Mouse (Mus musculus) midbrain, embryonic 10.5 days (tissue): ENCODE measurements around the gene Aak1. TPM values are rescaled to one million over a fixed set of nuclear protein-coding genes. Genes with fewer than 3 reads are reported as not detected.

Source experiments
- DNase-seq: peaks from one replicate; pipeline ENCODE4 v3.0.0-alpha.2; 2017; ENCODE audit warnings: low spot score
- H3K27ac ChIP-seq: fragments of 300-500 bp; sonication (generic); replicated peaks from 2 replicates; pipeline ENCODE4 v1.5.1; 2016; ENCODE audit warnings: mild to moderate bottlenecking
- H3K27me3 ChIP-seq: fragments of 300-500 bp; sonication (generic); 2 replicates; pipeline ENCODE4 v1.6.1; 2016; ENCODE audit warnings: low read depth, mild to moderate bottlenecking; ENCODE audit not compliant: poor library complexity, severe bottlenecking
- H3K36me3 ChIP-seq: fragments of 300-500 bp; sonication (generic); 2 replicates; pipeline ENCODE4 v1.6.1; 2016; ENCODE audit warnings: mild to moderate bottlenecking, moderate library complexity
- H3K4me1 ChIP-seq: fragments of 300-500 bp; sonication (generic); 2 replicates; pipeline ENCODE4 v1.6.1; 2016
- H3K4me3 ChIP-seq: fragments of 300-500 bp; sonication (generic); 2 replicates; pipeline ENCODE4 v1.5.1; 2016; ENCODE audit warnings: mild to moderate bottlenecking, moderate library complexity
- H3K9me3 ChIP-seq: fragments of 300-500 bp; sonication (generic); replicated peaks from 2 replicates; pipeline ENCODE4 v1.6.1; 2016; ENCODE audit warnings: mild to moderate bottlenecking
- WGBS: fragments of 180-500 bp; shearing (Covaris S2); methylation state at CpG from one replicate; pipeline ENCODE4 v1.1.7; 2016; 5-methylcytosine and 5-hydroxymethylcytosine counted together
- polyA plus RNA-seq: library from polyadenylated mRNA; unstranded; fragments of >200 nt; fragmentation: Nextera tagmentation; extraction: Ambion mirVana; gene quantifications from 2 replicates; pipeline ENCODE4 v1.2.1, GENCODE M21; 2016

Aak1 gene
- polyA plus RNA-seq, 1 experiment from 2014 or later = 10.2 TPM

- no peak for DNase-seq
- Histone ChIP-seq H3K4me3 (no peak overlapping the region), H3K4me1 (peaks cover 3% of the 10 kb centered on the region; the same call in 1 of the 2 replicates), H3K27ac (no peak overlapping the region), H3K36me3 (peaks cover 8% of the 10 kb centered on the region; the same call in 1 of the 2 replicates), H3K9me3 (no peaks in the 10 kb centered on the region), H3K27me3 (no peaks in the 10 kb centered on the region)
- 92% methylated on average over 7 of the region's 7 CpGs for WGBS
Observed at GRCm38 (mm10) chr6:86909881-86910280, 60.6 kb downstream of the Aak1 start.

- no peak overlapping the region for H3K4me3 ChIP-seq
- no peak for DNase-seq
- H3K27ac ChIP-seq = no peak overlapping the region
- WGBS = 88% methylated on average over 5 of the region's 5 CpGs
- H3K4me1 ChIP-seq = no peaks in the 10 kb centered on the region
- H3K9me3 ChIP-seq = no peaks in the 10 kb centered on the region
- H3K36me3 ChIP-seq = no peaks in the 10 kb centered on the region
- no peaks in the 10 kb centered on the region for H3K27me3 ChIP-seq
Observed at GRCm38 (mm10) chr6:86916157-86916820, 67.0 kb downstream of the Aak1 start.

DNA sequence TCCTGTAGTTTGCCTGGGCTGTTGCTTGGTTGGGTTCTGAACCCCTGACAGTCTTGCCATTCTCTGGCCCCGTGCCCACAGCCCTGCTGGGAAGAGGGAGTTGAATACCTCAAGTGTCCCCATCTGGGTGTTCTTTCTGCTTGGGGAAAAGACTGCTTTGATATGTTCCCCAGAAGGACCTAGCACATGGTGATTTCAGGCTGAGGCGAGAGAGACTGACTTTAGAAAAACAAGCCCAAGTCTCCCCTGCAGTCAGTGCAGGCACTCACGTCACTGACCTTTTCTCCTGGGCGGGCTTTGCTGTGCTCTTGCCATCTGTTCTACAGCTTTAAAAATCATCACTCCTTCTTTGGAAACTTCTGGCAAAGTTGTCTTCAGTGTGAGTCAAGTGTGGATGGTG, 67.9 kb downstream of the Aak1 start:
- H3K4me1 ChIP-seq = no peaks in the 10 kb centered on the region
- H3K4me3 ChIP-seq = no peak overlapping the region
- H3K27me3 ChIP-seq = no peaks in the 10 kb centered on the region
- H3K36me3 ChIP-seq = no peaks in the 10 kb centered on the region
- no peaks in the 10 kb centered on the region for H3K9me3 ChIP-seq
- DNase-seq = no peak
- 72% methylated on average over 4 of the region's 4 CpGs for WGBS
- no peak overlapping the region for H3K27ac ChIP-seq

DNA sequence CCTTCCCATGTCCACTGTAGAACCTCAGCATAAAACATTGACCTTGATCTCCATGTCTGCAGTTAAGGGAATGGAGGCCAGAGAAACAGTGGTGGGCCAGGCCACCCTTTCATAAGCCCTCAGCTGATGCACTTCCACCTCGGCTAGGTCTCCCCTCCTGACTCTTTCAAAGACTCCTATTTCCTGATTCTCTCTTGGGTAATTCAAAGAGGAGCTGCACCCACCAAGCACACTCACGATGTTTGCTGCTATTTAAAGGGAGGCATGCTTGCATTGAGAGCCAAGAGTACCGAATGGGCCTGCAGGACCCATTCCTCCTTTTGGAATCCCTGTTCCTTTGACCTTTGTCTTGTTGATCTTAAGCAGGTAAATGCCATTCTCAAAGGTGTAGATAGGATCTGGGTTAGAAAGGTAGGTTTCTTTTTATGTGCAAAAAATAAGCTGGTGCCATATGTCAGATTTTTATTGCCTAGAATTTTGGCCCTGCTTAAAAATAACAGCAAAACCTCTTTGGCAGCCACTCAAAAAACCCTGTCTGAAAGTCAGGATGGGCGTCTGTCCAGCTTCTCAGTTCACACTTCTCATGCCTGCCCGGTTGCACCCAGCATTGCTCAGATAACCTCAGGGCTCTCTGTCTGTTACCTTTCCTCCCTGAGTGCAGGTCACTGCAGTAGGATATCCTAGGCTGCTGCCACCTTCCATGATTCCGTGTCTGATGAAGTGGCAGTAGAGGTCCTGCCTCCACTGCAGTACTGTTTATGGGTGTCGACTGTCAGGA, 68.9 kb downstream of the Aak1 start:
- Histone ChIP-seq H3K4me3 (no peak overlapping the region), H3K27ac (no peak overlapping the region), H3K9me3 (no peaks in the 10 kb centered on the region), H3K4me1 (no peaks in the 10 kb centered on the region), H3K27me3 (no peaks in the 10 kb centered on the region), H3K36me3 (no peaks in the 10 kb centered on the region)
- no peak for DNase-seq
- 88% methylated on average over 7 of the region's 7 CpGs for WGBS

- Histone ChIP-seq H3K36me3 (peaks cover 14% of the 10 kb centered on the region), H3K9me3 (no peaks in the 10 kb centered on the region), H3K27me3 (no peaks in the 10 kb centered on the region), H3K27ac (no peak overlapping the region), H3K4me3 (no peak overlapping the region), H3K4me1 (no peaks in the 10 kb centered on the region)
- WGBS = 21% methylated on average over 4 of the region's 4 CpGs
- DNase-seq = peak; percentile 40
Observed at GRCm38 (mm10) chr6:86921880-86922279, 72.6 kb downstream of the Aak1 start.

- Histone ChIP-seq H3K4me3 (no peak overlapping the region), H3K27me3 (no peaks in the 10 kb centered on the region), H3K4me1 (no peaks in the 10 kb centered on the region), H3K9me3 (no peaks in the 10 kb centered on the region), H3K27ac (no peak overlapping the region), H3K36me3 (peaks cover 33% of the 10 kb centered on the region)
- no peak for DNase-seq
- 94% methylated on average over 4 of the region's 4 CpGs for WGBS
Observed at GRCm38 (mm10) chr6:86924746-86925145, 75.4 kb downstream of the Aak1 start.

GRCm38 (mm10) chr6:86934541-86934940, 85.2 kb downstream of the Aak1 start:
- no peaks in the 10 kb centered on the region for H3K27me3 ChIP-seq
- peaks cover 21% of the 10 kb centered on the region for H3K9me3 ChIP-seq
- H3K4me3 ChIP-seq = no peak overlapping the region
- WGBS = 85% methylated on average over 5 of the region's 5 CpGs
- DNase-seq = no peak
- H3K27ac ChIP-seq = no peak overlapping the region
- H3K4me1 ChIP-seq = no peaks in the 10 kb centered on the region
- peaks cover 60% of the 10 kb centered on the region for H3K36me3 ChIP-seq

- Histone ChIP-seq H3K9me3 (peaks cover 21% of the 10 kb centered on the region), H3K4me1 (no peaks in the 10 kb centered on the region), H3K27ac (no peak overlapping the region), H3K4me3 (no peak overlapping the region), H3K27me3 (no peaks in the 10 kb centered on the region), H3K36me3 (peaks cover 74% of the 10 kb centered on the region)
- 92% methylated on average over 7 of the region's 7 CpGs for WGBS
- DNase-seq = no peak
Observed at GRCm38 (mm10) chr6:86939797-86940196, 90.5 kb downstream of the Aak1 start.

DNA sequence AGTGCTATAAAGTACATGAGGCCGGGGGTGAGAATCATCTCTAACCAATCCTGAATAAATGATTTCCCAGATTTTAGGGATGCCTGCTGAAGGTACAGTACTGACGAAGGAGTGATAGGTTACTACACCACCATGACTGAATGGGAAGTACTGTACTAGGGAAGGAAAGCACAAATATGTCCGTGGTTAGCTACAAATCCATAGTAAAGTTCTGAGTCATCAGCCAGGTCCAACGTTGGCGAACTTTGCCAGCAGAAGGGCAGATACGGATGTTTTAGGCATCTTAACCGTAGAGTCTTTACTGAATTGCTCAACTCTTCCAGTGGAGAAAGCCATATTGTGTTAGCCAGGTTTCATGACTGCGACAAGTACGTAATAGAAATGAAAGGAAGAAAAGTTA, 91.6 kb downstream of the Aak1 start:
- no peaks in the 10 kb centered on the region for H3K4me1 ChIP-seq
- H3K36me3 ChIP-seq = peaks cover 74% of the 10 kb centered on the region
- DNase-seq = no peak
- H3K9me3 ChIP-seq = peaks cover 11% of the 10 kb centered on the region
- WGBS = 94% methylated on average over 9 of the region's 9 CpGs
- H3K27ac ChIP-seq = no peak overlapping the region
- H3K4me3 ChIP-seq = no peak overlapping the region
- H3K27me3 ChIP-seq = no peaks in the 10 kb centered on the region

GRCm38 (mm10) chr6:86947100-86947499, 97.8 kb downstream of the Aak1 start:
- no peak for DNase-seq
- no peaks in the 10 kb centered on the region for H3K27me3 ChIP-seq
- WGBS = 87% methylated on average over 8 of the region's 8 CpGs
- H3K36me3 ChIP-seq = peaks cover 54% of the 10 kb centered on the region
- peaks cover 14% of the 10 kb centered on the region for H3K4me1 ChIP-seq
- no peaks in the 10 kb centered on the region for H3K9me3 ChIP-seq
- H3K4me3 ChIP-seq = no peak overlapping the region
- no peak overlapping the region for H3K27ac ChIP-seq

GRCm38 (mm10) chr6:86948746-86949145, 99.4 kb downstream of the Aak1 start:
- WGBS = 90% methylated on average over 2 of the region's 2 CpGs
- no peak overlapping the region for H3K4me3 ChIP-seq
- H3K36me3 ChIP-seq = peaks cover 62% of the 10 kb centered on the region
- peaks cover 14% of the 10 kb centered on the region for H3K4me1 ChIP-seq
- H3K9me3 ChIP-seq = no peaks in the 10 kb centered on the region
- H3K27me3 ChIP-seq = no peaks in the 10 kb centered on the region
- no peak overlapping the region for H3K27ac ChIP-seq
- no peak for DNase-seq

- no peak overlapping the region for H3K4me3 ChIP-seq
- no peaks in the 10 kb centered on the region for H3K9me3 ChIP-seq
- no peak for DNase-seq
- H3K27me3 ChIP-seq = no peaks in the 10 kb centered on the region
- no peak overlapping the region for H3K27ac ChIP-seq
- WGBS = 70% methylated on average over 1 of the region's 1 CpGs
- H3K36me3 ChIP-seq = peaks cover 60% of the 10 kb centered on the region
- peaks cover 14% of the 10 kb centered on the region for H3K4me1 ChIP-seq
Observed at GRCm38 (mm10) chr6:86950141-86950540, 100.8 kb downstream of the Aak1 start.

DNA sequence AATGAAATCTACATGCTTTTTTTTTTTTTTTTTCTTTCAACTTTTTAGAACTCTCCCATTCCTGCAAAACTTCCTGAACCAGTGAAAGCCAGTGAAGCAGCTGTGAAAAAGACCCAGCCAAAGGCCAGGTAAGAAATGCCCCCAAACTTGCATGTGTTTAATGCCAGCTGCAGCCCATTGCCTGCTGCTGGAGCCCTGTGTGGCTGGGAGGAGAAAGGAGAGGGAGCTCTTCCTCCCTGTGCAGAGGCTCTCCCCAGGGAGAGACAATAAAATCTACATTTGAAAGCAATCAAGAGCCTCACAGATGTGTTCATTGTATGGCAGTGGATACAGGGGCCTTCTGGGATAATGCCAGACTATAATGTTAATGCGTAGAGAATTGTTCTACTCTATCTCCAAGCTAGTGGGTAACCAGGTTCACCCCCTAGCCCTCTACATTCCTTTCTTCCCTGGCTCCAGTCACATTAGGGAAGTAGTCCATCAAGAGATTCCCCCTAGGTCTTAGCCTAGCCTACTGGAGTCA, 101.5 kb downstream of the Aak1 start:
- Histone ChIP-seq H3K9me3 (no peaks in the 10 kb centered on the region), H3K36me3 (peaks cover 60% of the 10 kb centered on the region), H3K4me3 (no peak overlapping the region), H3K4me1 (peaks cover 14% of the 10 kb centered on the region), H3K27me3 (no peaks in the 10 kb centered on the region), H3K27ac (no peak overlapping the region)
- WGBS = 82% methylated on average over 1 of the region's 1 CpGs
- DNase-seq = no peak
